In genomic region chr10:60080601-60080981, GRCm38 (mm10) we compare ENCODE assay signal across 9 mouse cellular contexts. TPM values are rescaled to one million over a fixed set of nuclear protein-coding genes. Genes with fewer than 3 reads are reported as not detected.
DNase-seq lines count a peak whose midpoint lies in the region; ATAC-seq lines count a peak whose summit lies in the region.
"Had no signal": no experiment of that assay in that cellular context is flagged by ENCODE, and none has a peak within 500 bp of the region (broad histone marks: within the 10 kb centered on the region; RNA-seq: fewer than 3 reads in every experiment).

No protein-coding gene starts in this region.

- H3K27me3 ChIP-seq in heart, embryonic 12.5 days (replicated peaks) = peaks cover 45% of the 10 kb centered on the region

- H3K9ac ChIP-seq in heart, embryonic 12.5 days = no peak overlapping the region

- peak overlapping the region; percentile 22 for H3K27ac ChIP-seq in heart, embryonic 12.5 days (ENCODE audit: poor library complexity, severe bottlenecking)
- H3K27ac ChIP-seq: macrophage had no signal

- H3K4me2 ChIP-seq in heart, embryonic 12.5 days = peak overlapping the region; percentile 32; the same call in 1 of the 2 replicates

- WGBS in heart, embryonic 12.5 days = 18% methylated on average over 5 of the region's 5 CpGs

- no peak overlapping the region for H3K4me3 ChIP-seq in heart, embryonic 12.5 days

- H3K36me3 ChIP-seq in heart, embryonic 12.5 days = no peaks in the 10 kb centered on the region

- no peaks in the 10 kb centered on the region for H3K9me3 ChIP-seq in heart, embryonic 12.5 days (replicated peaks)

- peaks cover 58% of the 10 kb centered on the region for H3K4me1 ChIP-seq in heart, embryonic 12.5 days (replicated peaks)

- peak; percentile 1; the same call in 1 of the 2 replicates for ATAC-seq in heart, embryonic 12.5 days (ENCODE audit: insufficient number of reproducible peaks, low FRiP score)
- peak; percentile 17 for ATAC-seq in CD4-positive, CD25-positive, alpha-beta regulatory T cell, adult 4 months
- ATAC-seq in cerebellum, adult (ENCODE audit: insufficient number of reproducible peaks, low FRiP score, low TSS enrichment) = no peak

- no peak for DNase-seq in heart, postnatal 4 days
- peak; percentile 20 for DNase-seq in gonadal fat pad, adult 2 months (ENCODE audit: low read depth)
- DNase-seq in liver = peak; percentile 35
- DNase-seq in Muller cell, postnatal 12 days (ENCODE audit: inconsistent ontology term) = no peak
- DNase-seq in cerebellum, adult 8-10 months = no peak

RNA-seq across cellular contexts. Expression of gene Spock2, which starts 25.4 kb away (rescaled TPM):
- polyA plus RNA-seq in heart, embryonic 12.5 days (2016; fragmentation: Nextera tagmentation; extraction: Ambion mirVana) = 2.2 and 2.3 TPM in 2 replicates
- total RNA-seq in heart, postnatal 4 days (2021) = 1 to 10 TPM; 6.5 to 8.5 TPM
- polyA plus RNA-seq in CD4-positive, CD25-positive, alpha-beta regulatory T cell, adult 4 months (2017; shearing (Covaris generic)) = 1 to 10 TPM; 5.9 to 6.7 TPM
- 29.0 and 38.6 TPM in 2 replicates for polyA plus RNA-seq in gonadal fat pad, adult 2 months (2012; rRNA removed)
- polyA plus RNA-seq: macrophage had no signal

Comparison
In these comparisons a context has a peak if more than half of its experiments do, and no peak if none do; other contexts are left out.
1. DNase-seq: peak in gonadal fat pad, adult 2 months (single experiment) and liver (single experiment); none in heart, postnatal 4 days (single experiment), Muller cell, postnatal 12 days (single experiment) and cerebellum, adult 8-10 months (single experiment).